Mouse (Mus musculus) ES-Bruce4 (cell line): ENCODE results near the gene Sirt6. TPM values are rescaled to one million over a fixed set of nuclear protein-coding genes. Genes with fewer than 3 reads are reported as not detected.

Experiments used
- H3K27ac ChIP-seq: 2 replicates; pipeline ENCODE4 v1.5.1; 2012; ENCODE audit warnings: low read length, inconsistent platforms; ENCODE audit not compliant: insufficient read depth
- H3K27me3 ChIP-seq: 2 replicates; pipeline ENCODE4 v1.6.1; 2012; ENCODE audit warnings: mild to moderate bottlenecking, low read length, inconsistent platforms; ENCODE audit not compliant: control insufficient read depth, poor library complexity, insufficient read depth, severe bottlenecking
- H3K36me3 ChIP-seq: 2 replicates; pipeline ENCODE4 v1.6.1; 2012; ENCODE audit warnings: inconsistent platforms, mild to moderate bottlenecking, low read length, moderate library complexity; ENCODE audit not compliant: control insufficient read depth, poor library complexity, insufficient read depth, severe bottlenecking
- H3K4me1 ChIP-seq: one replicate; pipeline ENCODE4 v1.8.1; 2011; ENCODE audit warnings: low read length; ENCODE audit not compliant: control insufficient read depth, insufficient read depth
- H3K4me3 ChIP-seq: 2 replicates; pipeline ENCODE4 v1.5.1; 2011; ENCODE audit warnings: low read depth, mild to moderate bottlenecking, low read length
- H3K9ac ChIP-seq: 2 replicates; pipeline ENCODE4 v1.6.1; 2012; ENCODE audit warnings: low read depth, mild to moderate bottlenecking, inconsistent platforms; ENCODE audit not compliant: poor library complexity, severe bottlenecking
- H3K9me3 ChIP-seq: replicated peaks from 2 replicates; pipeline ENCODE4 v1.6.1; 2012; ENCODE audit warnings: mild to moderate bottlenecking, low read length, inconsistent platforms; ENCODE audit not compliant: control insufficient read depth, poor library complexity, insufficient read depth, severe bottlenecking
- CTCF ChIP-seq: IDR thresholded peaks from one replicate; pipeline ENCODE4 v1.8.1; 2011; ENCODE audit warnings: low read depth, low read length
- EP300 ChIP-seq: IDR thresholded peaks from 2 replicates; pipeline ENCODE4 v1.6.1; 2011; ENCODE audit warnings: low read depth, low read length; ENCODE audit not compliant: insufficient read depth
- POLR2A ChIP-seq: IDR thresholded peaks from one replicate; pipeline ENCODE4 v1.8.1; 2011; ENCODE audit warnings: low read length; ENCODE audit not compliant: insufficient read depth
- polyA plus RNA-seq: library from polyadenylated mRNA; stranded (reverse); fragments of >200 nt; gene quantifications from 2 replicates; pipeline ENCODE4 v1.2.4, GENCODE M21; 2011; ENCODE audit warnings: low read depth; ENCODE audit not compliant: missing spikeins, insufficient read depth, insufficient read length

The Sirt6 gene
- polyA plus RNA-seq, 1 experiment = 16.6 TPM

DNA sequence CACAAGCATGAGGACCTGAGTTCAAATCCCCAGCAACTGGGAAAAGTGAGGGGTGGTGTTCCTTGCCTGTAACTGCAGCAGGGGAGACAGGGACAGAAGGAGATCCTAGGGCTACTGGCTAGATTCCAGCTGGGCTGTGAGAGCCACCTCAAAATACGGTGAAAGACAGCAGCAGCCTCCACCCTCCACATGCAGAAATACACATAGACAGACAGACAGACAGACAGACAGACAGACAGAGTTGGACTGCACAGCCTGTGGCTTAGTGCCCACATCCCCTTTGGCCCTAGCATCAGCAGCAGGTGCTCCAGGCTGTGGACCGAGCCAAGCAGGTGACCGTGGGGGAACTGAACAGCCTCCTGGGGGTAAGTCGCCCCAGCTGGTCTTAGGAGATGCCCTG is 47.6 kb downstream of the Sirt6 start:
- no peak overlapping the region for H3K27ac ChIP-seq
- H3K9me3 ChIP-seq = no peaks in the 10 kb centered on the region
- no peak overlapping the region for H3K9ac ChIP-seq
- no peaks in the 10 kb centered on the region for H3K27me3 ChIP-seq
- 0 out of 2 replicates have a peak overlapping the region, but pooled peaks have one; percentile 11 for H3K4me3 ChIP-seq
- peaks cover 3% of the 10 kb centered on the region for H3K4me1 ChIP-seq
- H3K36me3 ChIP-seq = no peaks in the 10 kb centered on the region
- no peak for TF ChIP-seq POLR2A
- TF ChIP-seq CTCF = no peak
- no peak for TF ChIP-seq EP300

DNA sequence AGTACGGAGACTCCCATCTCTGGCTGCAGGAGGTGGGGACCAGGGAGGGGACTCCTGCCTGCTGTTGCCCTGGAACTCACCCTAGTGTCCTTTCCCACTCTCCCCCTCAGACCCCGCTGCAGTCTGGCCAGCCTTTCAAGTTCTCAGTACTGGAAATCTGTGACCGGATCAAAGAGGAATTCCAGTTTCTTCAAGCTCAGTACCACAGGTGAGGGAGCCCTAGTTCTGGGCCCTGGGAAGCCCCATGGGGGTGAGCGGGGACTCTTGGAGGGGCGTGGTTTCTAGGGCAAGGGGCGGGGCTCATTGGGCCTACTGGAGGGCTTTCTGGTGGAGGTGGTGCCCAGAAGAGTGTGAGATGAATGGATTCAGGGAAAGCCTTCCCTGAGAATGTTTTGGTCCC is 51.9 kb downstream of the Sirt6 start:
- peak overlapping the region; percentile 69 for H3K9ac ChIP-seq
- H3K4me3 ChIP-seq = peak overlapping the region; percentile 74
- no peaks in the 10 kb centered on the region for H3K9me3 ChIP-seq
- H3K27me3 ChIP-seq = no peaks in the 10 kb centered on the region
- H3K4me1 ChIP-seq = peaks cover 3% of the 10 kb centered on the region
- no peak for TF ChIP-seq CTCF
- TF ChIP-seq POLR2A = no peak
- TF ChIP-seq EP300 = no peak
- no peak overlapping the region for H3K27ac ChIP-seq
- no peaks in the 10 kb centered on the region for H3K36me3 ChIP-seq

- TF ChIP-seq POLR2A = no peak
- TF ChIP-seq EP300 = no peak
- TF ChIP-seq CTCF = no peak
- H3K27me3 ChIP-seq = no peaks in the 10 kb centered on the region
- no peak overlapping the region for H3K27ac ChIP-seq
Measured at GRCm38 (mm10) chr10:81575208-81575631, 52.4 kb downstream of the Sirt6 start.

GRCm38 (mm10) chr10:81574081-81575056 is 53.2 kb downstream of the Sirt6 start, which contains the start of gene Tle2:
Gene Tle2, plus strand, starts transcription at chr10:81574561.
- Histone ChIP-seq H3K4me1 (peaks cover 3% of the 10 kb centered on the region), H3K4me3 (peak within 1 kb of the TSS; percentile 74), H3K9ac (peak within 1 kb of the TSS; percentile 69), H3K9me3 (no peaks in the 10 kb centered on the region), H3K27ac (no peak within 1 kb of the TSS), H3K27me3 (no peaks in the 10 kb centered on the region), H3K36me3 (no peaks in the 10 kb centered on the region)
- TF ChIP-seq CTCF = no peak
- no peak for TF ChIP-seq POLR2A
- TF ChIP-seq EP300 = no peak

More at GRCm38 (mm10) chr10:81575208-81575631, 52.4 kb downstream of the Sirt6 start:
- H3K36me3 ChIP-seq = no peaks in the 10 kb centered on the region
- H3K9me3 ChIP-seq = no peaks in the 10 kb centered on the region
- peaks cover 3% of the 10 kb centered on the region for H3K4me1 ChIP-seq
- peak overlapping the region; percentile 74 for H3K4me3 ChIP-seq
- H3K9ac ChIP-seq = peak overlapping the region; percentile 69

DNA sequence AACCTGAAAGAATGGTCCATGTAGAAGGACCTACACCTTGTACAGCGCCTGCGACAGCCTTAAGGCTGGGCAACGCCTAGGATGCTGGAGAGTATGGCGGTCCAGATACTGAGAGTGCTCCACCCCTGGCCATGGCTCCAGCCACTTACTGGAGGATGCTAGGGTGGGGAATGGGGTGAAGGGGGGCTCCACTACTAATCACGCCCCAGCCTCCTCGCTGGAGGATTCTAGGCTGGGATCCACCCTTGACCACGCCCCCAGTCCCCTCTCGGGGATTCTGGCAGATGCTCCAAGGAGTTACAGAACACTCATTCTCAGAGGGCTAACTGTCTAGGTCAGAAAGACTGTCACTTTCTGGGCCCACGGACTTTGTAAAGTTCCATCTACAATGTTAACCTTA is 54.6 kb downstream of the Sirt6 start:
- Histone ChIP-seq H3K9me3 (no peaks in the 10 kb centered on the region), H3K27me3 (no peaks in the 10 kb centered on the region), H3K27ac (no peak overlapping the region), H3K36me3 (no peaks in the 10 kb centered on the region), H3K4me1 (peaks cover 3% of the 10 kb centered on the region), H3K9ac (no peak overlapping the region), H3K4me3 (no peak overlapping the region)
- no peak for TF ChIP-seq POLR2A
- TF ChIP-seq CTCF = no peak
- TF ChIP-seq EP300 = no peak

GRCm38 (mm10) chr10:81572133-81572671 is 55.4 kb downstream of the Sirt6 start:
- Histone ChIP-seq H3K4me1 (peaks cover 3% of the 10 kb centered on the region), H3K36me3 (no peaks in the 10 kb centered on the region), H3K27me3 (no peaks in the 10 kb centered on the region), H3K9ac (peak overlapping the region; percentile 16), H3K9me3 (no peaks in the 10 kb centered on the region), H3K4me3 (peak overlapping the region; percentile 55), H3K27ac (no peak overlapping the region)
- TF ChIP-seq EP300 (no peak), POLR2A (no peak), CTCF (no peak)

Other genes starting within 250 kb of the Sirt6 start
- 47.8 and 51.4 TPM in 2 replicates for gene Fzr1, start 249.3 kb downstream of the Sirt6 start, polyA plus RNA-seq
- 52.9 and 70.3 TPM in 2 replicates for gene Dohh, start 243.4 kb downstream of the Sirt6 start, polyA plus RNA-seq
- gene Gm48551, start 243.3 kb downstream of the Sirt6 start, polyA plus RNA-seq = 1.5 TPM in 1 of 2 replicates, not detected in the other
- gene Gm48552, start 238.8 kb downstream of the Sirt6 start, polyA plus RNA-seq = 1.1 TPM in 1 of 2 replicates, not detected in the other
- gene Smim24, start 234.7 kb downstream of the Sirt6 start, polyA plus RNA-seq = 4.8 and 5.3 TPM in 2 replicates
- 6.1 and 7.2 TPM in 2 replicates for gene Nfic, start 172.2 kb downstream of the Sirt6 start, polyA plus RNA-seq
- gene Celf5, start 145.1 kb downstream of the Sirt6 start, polyA plus RNA-seq = 27.5 and 30.5 TPM in 2 replicates
- 37.2 and 41.6 TPM in 2 replicates for gene Ncln, start 131.4 kb downstream of the Sirt6 start, polyA plus RNA-seq
- gene S1pr4, start 127.7 kb downstream of the Sirt6 start, polyA plus RNA-seq = 0.49 and 0.93 TPM in 2 replicates
- gene Gna15, start 103.6 kb downstream of the Sirt6 start, polyA plus RNA-seq = 11.2 and 11.6 TPM in 2 replicates
- 32.0 and 35.3 TPM in 2 replicates for gene Gna11, start 82.6 kb downstream of the Sirt6 start, polyA plus RNA-seq
- 148 and 152 TPM in 2 replicates for gene Aes, start 68.3 kb downstream of the Sirt6 start, polyA plus RNA-seq
- gene Tle2, start 53.2 kb downstream of the Sirt6 start, polyA plus RNA-seq = 3.1 and 3.8 TPM in 2 replicates
- gene Tle6, start 26.7 kb downstream of the Sirt6 start, polyA plus RNA-seq = 15.0 and 18.5 TPM in 2 replicates
- 3.2 and 3.9 TPM in 2 replicates for gene BC025920, start 21.5 kb downstream of the Sirt6 start, polyA plus RNA-seq
- 14.2 and 16.1 TPM in 2 replicates for gene Ankrd24, start 743 bp upstream of the Sirt6 start, polyA plus RNA-seq
- 5.6 and 7.4 TPM in 2 replicates for gene Gm10778, start 21.3 kb upstream of the Sirt6 start, polyA plus RNA-seq
- gene Zfp433, start 77.0 kb upstream of the Sirt6 start, polyA plus RNA-seq = 14.0 and 17.8 TPM in 2 replicates
- gene Gm3055, start 143.4 kb upstream of the Sirt6 start, polyA plus RNA-seq = 8.8 and 10.0 TPM in 2 replicates
- gene Gm4767, start 184.4 kb upstream of the Sirt6 start, polyA plus RNA-seq = 3.2 and 5.7 TPM in 2 replicates
- gene Gm32687, start 236.1 kb upstream of the Sirt6 start, polyA plus RNA-seq = 3.6 TPM in 1 of 2 replicates, not detected in the other